Mouse (Mus musculus): ENCODE measurements around the gene Alg5.
"Not testable (repeated sequence)": the region's sequence is repeated elsewhere in the genome, so short reads cannot be mapped to it uniquely, and the experiment has no call there.

Alg5 gene

DNA sequence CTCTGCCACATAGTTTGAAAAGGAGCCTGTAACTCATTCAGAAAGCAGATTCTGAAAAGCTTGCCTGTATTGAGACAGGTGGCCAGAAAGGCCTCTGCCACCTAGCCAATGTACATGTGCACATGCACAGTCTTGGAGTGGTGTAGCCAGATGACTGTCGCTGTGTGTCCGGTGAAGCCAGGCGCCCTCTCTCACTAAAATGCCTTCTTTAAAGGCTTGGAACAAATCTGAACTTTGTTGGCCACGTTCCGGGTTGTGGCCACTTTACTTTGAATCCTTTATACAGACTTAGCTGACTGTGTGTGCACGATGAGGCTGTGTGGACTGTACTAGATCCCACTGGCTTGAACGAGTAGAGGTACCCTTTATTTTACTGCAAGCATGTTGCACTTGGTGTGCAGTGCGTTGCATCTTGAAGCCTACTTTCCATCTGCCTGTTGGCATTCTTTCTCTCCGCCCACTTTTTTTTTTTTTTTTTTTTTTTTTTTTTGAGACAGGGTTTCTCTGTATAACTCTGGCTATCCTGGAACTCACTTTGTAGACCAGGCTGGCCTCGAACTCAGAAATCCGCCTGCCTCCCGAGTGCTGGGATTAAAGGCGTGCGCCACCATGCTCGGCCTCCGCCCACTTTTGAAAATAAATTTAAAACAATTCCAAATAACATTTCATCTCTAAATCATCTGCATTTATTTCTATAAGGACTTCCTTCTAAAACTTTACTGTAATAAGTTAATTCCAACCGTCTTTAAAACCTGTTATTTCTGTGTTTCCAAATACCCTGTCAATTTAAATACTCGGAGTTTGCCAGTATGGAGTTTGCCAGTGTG is 975 bp downstream of the Alg5 start:
- DNase-seq (ENCODE audit: low spot score in 2 of 2) = no peak

- DNase-seq (ENCODE audit: low spot score in 2 of 2) = no peak
Observed at GRCm38 (mm10) chr3:54737317-54737716, 2.0 kb downstream of the Alg5 start.

DNA sequence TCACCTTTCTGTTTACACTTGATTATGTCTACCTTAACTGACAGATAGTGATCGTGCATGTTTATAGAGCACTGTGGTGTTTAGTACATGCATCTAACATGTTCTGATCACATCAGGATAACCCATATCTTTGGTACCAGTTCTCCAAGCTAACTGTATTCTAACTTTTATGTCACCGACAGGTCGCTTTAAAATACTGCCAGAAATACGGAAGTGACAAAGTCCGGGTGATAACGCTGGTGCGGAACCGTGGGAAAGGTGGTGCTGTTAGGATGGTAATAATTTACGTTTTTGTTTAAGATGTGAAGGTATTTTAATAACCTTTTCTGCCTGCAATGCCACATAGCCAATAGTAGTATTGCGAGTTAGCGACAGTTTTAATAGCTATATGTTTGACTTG is 6.6 kb downstream of the Alg5 start:
- no peak for DNase-seq (ENCODE audit: low spot score in 2 of 2)

DNA sequence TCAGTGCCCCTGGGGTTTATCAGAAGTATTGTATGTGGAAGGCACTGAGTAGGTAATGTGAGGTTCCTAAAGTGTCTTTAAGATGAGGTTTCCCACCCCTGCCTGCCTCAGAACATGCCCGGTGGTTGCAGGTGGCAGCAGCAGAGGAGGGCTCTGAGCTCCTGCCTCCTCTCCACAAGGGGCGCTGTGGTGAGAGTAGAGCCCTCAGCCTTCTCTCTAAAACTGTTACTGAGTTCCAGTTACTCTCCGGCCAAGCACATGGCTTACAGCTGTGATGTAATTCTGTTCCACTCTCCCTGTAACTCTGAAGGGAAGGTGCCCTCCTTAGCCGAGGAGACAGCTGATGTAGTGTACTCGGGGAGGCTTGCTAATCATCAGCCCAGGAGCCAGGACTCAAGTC is 10.5 kb downstream of the Alg5 start:
- no peak for DNase-seq (ENCODE audit: low spot score in 2 of 2)

DNA sequence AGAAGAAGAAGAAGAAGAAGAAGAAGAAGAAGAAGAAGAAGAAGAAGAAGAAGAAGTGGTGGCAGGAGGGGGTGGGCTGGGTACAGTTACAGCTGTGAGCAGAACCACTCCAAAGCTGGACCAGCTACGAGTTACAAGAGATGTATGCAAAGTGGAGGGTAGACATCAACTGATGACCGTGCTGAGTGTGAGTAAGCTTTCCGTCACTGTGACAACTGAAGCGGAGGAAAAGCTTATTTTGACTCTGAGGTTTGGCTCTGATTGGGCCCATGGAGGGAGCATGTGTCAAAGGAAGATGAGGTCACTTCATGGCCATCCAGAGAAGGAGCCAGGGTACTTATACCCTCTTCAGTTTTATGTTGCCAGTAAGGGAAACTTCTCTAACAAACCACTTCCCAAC is 18.1 kb downstream of the Alg5 start:
- no peak for DNase-seq (ENCODE audit: low spot score in 2 of 2)

- no peak for DNase-seq (ENCODE audit: low spot score in 2 of 2)
Observed at GRCm38 (mm10) chr3:54755145-54756041, 20.1 kb downstream of the Alg5 start, which contains the start of gene Smad9. TSS of gene Smad9 (plus strand) at chr3:54755582.

GRCm38 (mm10) chr3:54756058-54756457 is 20.7 kb downstream of the Alg5 start:
- DNase-seq (ENCODE audit: low spot score in 2 of 2) = no peak

- no peak for DNase-seq (ENCODE audit: low spot score in 2 of 2)
Observed at GRCm38 (mm10) chr3:54757446-54757845, 22.1 kb downstream of the Alg5 start.

- no peak for DNase-seq (ENCODE audit: low spot score in 2 of 2)
Observed at GRCm38 (mm10) chr3:54759211-54759610, 23.9 kb downstream of the Alg5 start.

DNA sequence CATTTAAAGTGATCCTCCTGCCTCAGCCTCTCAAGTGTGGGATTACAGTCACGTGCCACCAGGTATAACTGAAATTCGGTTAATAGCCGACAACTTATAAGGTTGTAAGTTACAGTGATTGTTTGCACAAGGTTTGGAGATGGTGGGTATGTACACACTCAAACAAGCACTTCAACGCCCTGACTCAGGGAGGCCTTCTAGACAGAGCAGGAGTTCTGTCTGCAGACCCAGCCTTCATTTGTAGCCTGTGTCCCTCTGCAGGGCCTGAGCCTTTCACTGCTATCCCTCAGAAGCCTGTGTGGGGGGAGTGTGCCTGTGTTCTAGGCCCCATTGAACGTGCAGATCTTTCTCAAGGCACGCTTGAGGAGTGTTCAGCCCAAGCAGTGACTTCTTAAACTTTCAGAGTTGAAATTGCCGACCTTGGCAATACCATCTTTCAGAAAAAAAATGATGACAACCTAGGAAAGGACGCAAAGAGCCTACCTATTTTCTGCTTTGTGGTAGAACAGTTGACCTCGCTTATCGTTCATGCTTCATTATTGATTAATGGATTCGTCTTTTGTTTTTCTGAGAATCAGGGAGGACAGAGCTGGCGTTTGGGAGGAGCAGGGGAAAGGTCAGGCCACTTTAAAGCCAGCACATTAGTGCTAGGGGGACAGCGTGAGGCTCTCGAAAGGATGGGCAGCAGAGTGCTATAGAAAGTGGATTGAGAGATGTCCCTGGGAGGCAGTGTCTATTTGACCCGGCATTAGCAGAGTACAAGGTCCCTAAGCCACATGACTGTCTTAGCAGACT is 25.2 kb downstream of the Alg5 start:
- no peak for DNase-seq (ENCODE audit: low spot score in 2 of 2)

DNA sequence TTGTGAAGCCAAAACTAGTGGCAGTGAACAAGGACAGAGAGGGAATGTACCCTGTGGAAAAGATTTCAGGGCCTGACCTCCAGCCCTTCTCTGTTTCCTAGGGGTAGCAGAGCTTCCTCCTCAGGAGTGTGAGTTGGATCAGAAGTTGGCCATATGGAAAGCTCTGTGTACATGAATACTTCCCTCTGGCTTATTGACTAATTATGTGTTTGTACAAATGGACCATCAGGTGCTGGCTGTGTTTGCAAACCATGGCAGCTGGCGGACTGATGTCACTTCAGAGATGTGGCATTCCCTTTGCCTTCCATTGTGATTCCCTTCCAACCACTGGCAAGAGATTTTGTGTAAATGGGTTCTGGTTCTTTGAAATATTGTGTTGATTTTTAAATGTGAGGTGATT is 25.9 kb downstream of the Alg5 start:
- DNase-seq (ENCODE audit: low spot score in 2 of 2) = no peak

- DNase-seq (ENCODE audit: low spot score in 2 of 2) = no peak
Observed at GRCm38 (mm10) chr3:54764418-54764817, 29.1 kb downstream of the Alg5 start.

GRCm38 (mm10) chr3:54765521-54765920 is 30.2 kb downstream of the Alg5 start:
- not testable (repeated sequence) for DNase-seq (ENCODE audit: low spot score in 2 of 2)

DNA sequence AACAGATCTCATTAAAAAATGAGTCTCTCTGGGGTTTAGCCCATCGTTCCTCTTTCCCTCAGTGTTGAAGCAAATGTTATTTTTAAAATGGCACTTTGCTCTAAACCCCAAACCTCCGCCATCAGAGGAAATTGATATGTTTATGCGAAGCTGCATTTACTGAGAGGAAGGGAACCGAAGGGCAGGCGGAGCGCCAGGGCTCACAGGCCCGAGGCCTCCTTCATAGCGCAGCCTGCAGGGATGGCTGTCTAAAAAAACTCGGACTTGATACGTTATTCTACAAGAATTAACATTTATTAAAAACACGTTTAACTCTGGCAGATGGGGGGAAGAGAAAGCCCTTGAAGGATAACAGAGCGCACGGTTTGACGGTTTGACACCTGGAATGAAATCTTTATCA is 30.7 kb downstream of the Alg5 start:
- DNase-seq (ENCODE audit: low spot score in 2 of 2) = no peak

- DNase-seq (ENCODE audit: low spot score in 2 of 2) = no peak
Observed at GRCm38 (mm10) chr3:54766811-54767210, 31.5 kb downstream of the Alg5 start.

DNA sequence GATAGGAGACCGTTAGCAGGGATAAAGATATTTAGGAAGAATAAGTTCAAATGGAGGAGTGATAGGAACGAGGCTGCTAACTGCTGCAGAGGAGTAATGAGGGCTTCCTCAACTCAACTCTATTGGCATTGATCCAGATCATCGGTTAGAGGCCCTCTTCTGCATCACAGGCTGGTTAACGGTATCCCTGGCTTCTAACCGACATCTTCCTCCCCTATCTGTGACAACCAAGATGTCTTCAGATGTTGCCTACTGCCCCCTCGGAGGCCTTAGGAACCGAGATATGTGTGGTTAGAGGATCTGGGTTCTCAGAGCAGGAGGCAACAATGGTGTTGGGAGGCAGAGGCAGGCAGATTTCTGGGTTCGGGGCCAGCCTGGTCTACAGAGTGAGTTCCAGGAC is 33.3 kb downstream of the Alg5 start:
- DNase-seq (ENCODE audit: low spot score in 2 of 2) = no peak

DNA sequence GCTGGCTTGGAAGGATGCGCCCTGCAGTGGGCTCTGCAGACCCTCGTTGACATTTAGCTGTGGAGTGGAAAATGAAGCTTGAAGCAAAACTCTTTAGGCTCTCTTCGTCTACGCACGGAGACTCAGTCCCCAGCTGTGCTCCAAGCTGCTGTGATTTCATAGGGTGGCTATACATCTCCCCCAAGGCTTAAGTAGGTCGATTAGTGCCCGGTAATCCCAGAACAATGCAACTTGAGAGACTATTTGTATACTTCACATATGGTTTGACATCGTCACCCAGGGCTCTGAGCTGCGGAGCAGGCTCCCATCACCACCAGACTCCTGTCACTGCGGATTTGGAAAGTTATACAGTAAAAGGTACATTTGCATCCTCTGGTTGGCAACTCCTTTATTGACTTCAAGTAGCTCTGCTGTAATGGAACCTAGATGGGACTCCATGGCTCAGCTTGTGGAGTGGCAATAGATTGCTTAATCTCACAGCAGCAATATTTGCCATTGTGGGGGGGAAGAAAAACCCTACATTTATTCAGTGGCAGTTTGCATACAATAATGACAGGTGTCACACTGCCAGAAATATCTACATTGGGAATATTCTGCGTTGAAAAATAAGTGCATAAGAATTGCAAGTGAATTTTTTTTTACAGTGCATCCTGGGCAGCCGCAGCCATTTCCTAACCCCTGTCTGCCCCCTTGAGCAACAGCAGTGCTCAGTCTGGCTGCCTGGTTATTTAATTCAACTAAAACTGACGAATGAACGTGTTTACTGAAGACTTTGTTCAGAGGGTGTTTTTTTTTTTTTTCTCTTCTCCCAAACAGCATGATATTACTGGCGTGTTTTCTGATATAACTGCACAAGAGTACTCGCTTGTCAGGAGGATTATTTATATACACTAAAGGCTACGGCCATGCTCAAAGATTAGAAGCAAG is 34.3 kb downstream of the Alg5 start:
- no peak for DNase-seq (ENCODE audit: low spot score in 2 of 2)

GRCm38 (mm10) chr3:54773613-54774012 is 38.3 kb downstream of the Alg5 start:
- DNase-seq (ENCODE audit: low spot score in 2 of 2) = no peak

GRCm38 (mm10) chr3:54775989-54776631 is 40.8 kb downstream of the Alg5 start:
- no peak for DNase-seq (ENCODE audit: low spot score in 2 of 2)

GRCm38 (mm10) chr3:54790601-54791000 is 55.3 kb downstream of the Alg5 start:
- DNase-seq (ENCODE audit: low spot score in 2 of 2) = no peak

Measured in spleen, postnatal 14 days (tissue).